Mouse (Mus musculus) small intestine, adult 2 months (tissue): ENCODE measurements at regions not wholly inside any gene's neighbourhood (a gene's known extent, or its start where the extent isn't known, plus 50 kb on each side); places are given as distances from the start of the nearest gene placed in this dataset.

Experiments used
- H3K27ac ChIP-seq: fragments of 200-500 bp; 2 replicates; pipeline ENCODE4 v1.5.1; 2012; ENCODE audit warnings: low read depth, low read length, control low read depth, inconsistent platforms; ENCODE audit not compliant: insufficient read depth
- H3K27me3 ChIP-seq: fragments of 200-500 bp; 2 replicates; pipeline ENCODE4 v1.6.1; 2012; ENCODE audit warnings: mild to moderate bottlenecking, moderate library complexity, low read length, inconsistent platforms; ENCODE audit not compliant: control insufficient read depth, insufficient read depth
- H3K36me3 ChIP-seq: fragments of 200-500 bp; 2 replicates; pipeline ENCODE4 v1.6.1; 2012; ENCODE audit warnings: mild to moderate bottlenecking, low read length, control low read depth, inconsistent platforms; ENCODE audit not compliant: control insufficient read depth, insufficient read depth
- H3K4me1 ChIP-seq: fragments of 200-500 bp; 2 replicates; pipeline ENCODE4 v1.6.1; 2012; ENCODE audit warnings: low read length, inconsistent platforms, mixed read lengths; ENCODE audit not compliant: control insufficient read depth, insufficient read depth, insufficient read length
- H3K4me3 ChIP-seq: fragments of 200-500 bp; 2 replicates; pipeline ENCODE4 v1.5.1; 2012; ENCODE audit warnings: low read depth, mild to moderate bottlenecking, control low read depth, inconsistent platforms, low read length, moderate library complexity
- CTCF ChIP-seq: fragments of 200-500 bp; IDR thresholded peaks from 2 replicates; pipeline ENCODE4 v1.5.1; 2012; ENCODE audit warnings: low read depth, mild to moderate bottlenecking, control low read depth, inconsistent platforms, low read length, moderate library complexity, mixed read lengths; ENCODE audit not compliant: insufficient replicate concordance, insufficient read length; ENCODE audit errors: extremely low read depth
- POLR2A ChIP-seq: fragments of 200-500 bp; IDR thresholded peaks from 2 replicates; pipeline ENCODE4 v1.6.1; 2012; ENCODE audit warnings: low read depth, mild to moderate bottlenecking, control low read depth, inconsistent platforms, low read length, moderate library complexity
- WGBS: fragments of 180-500 bp; shearing (Covaris S2); methylation state at CpG from one replicate; pipeline ENCODE4 v1.1.7; 2018; 5-methylcytosine and 5-hydroxymethylcytosine counted together

DNA sequence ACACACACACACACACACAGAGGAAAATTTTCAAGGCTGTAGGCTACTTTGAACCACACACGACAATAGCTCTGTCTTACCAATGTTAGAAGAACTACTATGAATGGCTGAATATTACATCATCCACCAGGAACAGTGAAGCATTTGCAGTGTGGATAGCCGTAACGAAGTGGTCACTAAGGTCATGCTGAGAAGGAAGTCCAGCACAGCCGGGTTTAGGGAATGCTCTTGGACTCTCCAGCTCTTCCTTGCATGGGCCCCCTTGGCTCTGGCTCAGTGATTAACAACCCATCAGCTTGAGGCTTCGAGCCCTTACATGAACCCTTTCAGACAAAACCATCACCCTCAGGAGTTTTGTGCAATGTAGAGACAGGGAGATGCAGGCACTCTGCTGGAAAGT, 245.3 kb downstream of the Adamts20 start:
- H3K36me3 ChIP-seq, result no peaks in the 10 kb centered on the region
- no peak overlapping the region for H3K4me3 ChIP-seq
- H3K27ac ChIP-seq, result no peak overlapping the region
- 69% methylated on average over 5 of the region's 5 CpGs for WGBS
- TF ChIP-seq POLR2A, result no peak
- TF ChIP-seq CTCF, result no peak
- H3K4me1 ChIP-seq, result no peaks in the 10 kb centered on the region
- H3K27me3 ChIP-seq, result no peaks in the 10 kb centered on the region

DNA sequence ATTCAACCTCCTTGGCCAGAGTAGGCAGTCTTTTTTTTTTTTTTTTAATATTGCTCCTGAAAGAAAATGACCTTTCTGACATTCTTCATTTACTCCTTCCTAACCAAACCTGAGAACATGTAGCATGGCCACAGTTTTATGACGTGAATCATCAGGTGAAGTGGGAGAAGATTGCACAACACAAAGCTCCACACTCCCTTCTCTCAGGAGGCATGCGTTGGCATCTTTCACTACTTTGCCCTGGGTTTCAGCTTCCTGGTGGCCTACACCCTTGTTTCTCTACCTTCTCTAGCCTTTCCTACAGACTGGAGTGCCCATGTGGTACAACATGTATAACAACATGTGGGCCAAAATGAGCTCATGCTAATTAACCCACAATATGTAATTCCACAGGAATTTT, 248.5 kb downstream of the Adamts20 start:
- TF ChIP-seq CTCF, result no peak
- no peak for TF ChIP-seq POLR2A
- Histone ChIP-seq H3K4me1 (no peaks in the 10 kb centered on the region), H3K27ac (no peak overlapping the region), H3K36me3 (no peaks in the 10 kb centered on the region), H3K27me3 (no peaks in the 10 kb centered on the region), H3K4me3 (no peak overlapping the region)
- 54% methylated on average over 2 of the region's 2 CpGs for WGBS

DNA sequence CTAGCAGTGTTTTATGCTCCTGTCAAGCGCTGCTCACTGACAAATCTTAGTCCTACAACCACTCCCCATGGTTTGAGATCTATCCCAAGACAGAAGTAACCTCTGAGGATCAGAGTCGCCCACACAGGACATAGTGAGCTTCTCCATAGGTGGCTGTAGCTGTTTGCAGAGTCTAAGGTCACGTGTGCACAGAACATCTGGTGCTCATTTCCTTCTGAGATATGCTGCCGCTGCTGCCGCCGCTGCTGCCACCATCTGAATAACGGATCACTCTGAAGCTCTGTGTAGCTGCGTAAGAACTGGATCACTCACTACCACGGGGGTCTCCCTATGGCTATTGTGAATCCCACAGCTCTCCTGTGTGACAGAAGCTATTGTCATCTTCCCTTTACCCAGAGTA, 250.8 kb downstream of the Adamts20 start:
- 21% methylated on average over 9 of the region's 9 CpGs for WGBS
- Histone ChIP-seq H3K27me3 (no peaks in the 10 kb centered on the region), H3K36me3 (no peaks in the 10 kb centered on the region), H3K27ac (no peak overlapping the region), H3K4me1 (no peaks in the 10 kb centered on the region), H3K4me3 (no peak overlapping the region)
- TF ChIP-seq POLR2A (no peak), CTCF (no peak)

DNA sequence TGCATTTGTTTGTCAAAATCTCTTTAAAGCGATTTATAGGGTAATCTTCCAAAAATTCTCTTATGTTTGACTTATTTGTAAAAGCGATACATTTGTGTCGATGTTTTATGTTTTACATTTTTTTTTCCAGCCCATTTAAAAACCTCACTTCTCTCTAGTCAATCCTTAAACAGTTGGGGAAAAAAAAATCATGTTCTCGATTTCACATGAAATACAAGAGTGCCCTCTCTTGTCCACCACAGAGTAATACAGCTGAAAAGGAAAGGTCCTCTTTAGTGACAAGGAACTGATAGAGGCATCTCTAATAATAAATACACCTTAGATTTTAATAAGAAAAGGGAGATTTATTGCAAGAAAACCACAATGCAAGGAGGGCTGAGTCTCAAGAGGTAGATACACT, 251.8 kb downstream of the Adamts20 start:
- no peaks in the 10 kb centered on the region for H3K36me3 ChIP-seq
- H3K4me1 ChIP-seq, result no peaks in the 10 kb centered on the region
- H3K4me3 ChIP-seq, result no peak overlapping the region
- TF ChIP-seq POLR2A, result no peak
- TF ChIP-seq CTCF, result no peak
- WGBS, result 21% methylated on average over 4 of the region's 4 CpGs
- no peaks in the 10 kb centered on the region for H3K27me3 ChIP-seq
- no peak overlapping the region for H3K27ac ChIP-seq

DNA sequence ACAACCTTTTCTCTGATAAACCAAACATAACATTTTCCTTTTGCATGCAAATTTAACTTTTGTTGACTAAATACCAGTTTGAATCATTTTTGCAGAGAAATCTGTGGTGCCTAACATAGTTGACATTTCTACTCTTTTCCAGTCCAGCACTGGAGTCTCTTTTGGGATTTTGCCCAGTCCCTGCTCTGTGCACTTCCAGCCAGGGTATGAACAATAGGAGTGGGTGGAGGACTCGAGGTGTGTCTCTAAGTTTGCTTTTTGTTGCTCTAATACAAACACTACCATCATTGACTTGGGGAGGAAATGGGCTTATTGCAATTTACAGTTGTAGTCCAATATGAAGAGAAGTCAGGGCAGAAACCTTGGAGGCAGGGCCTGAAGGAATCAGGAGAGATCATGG, 256.7 kb downstream of the Adamts20 start:
- WGBS, result 22% methylated on average over 1 of the region's 1 CpGs
- Histone ChIP-seq H3K4me3 (no peak overlapping the region), H3K36me3 (no peaks in the 10 kb centered on the region), H3K27ac (no peak overlapping the region), H3K4me1 (no peaks in the 10 kb centered on the region), H3K27me3 (no peaks in the 10 kb centered on the region)
- TF ChIP-seq CTCF, result no peak
- no peak for TF ChIP-seq POLR2A

DNA sequence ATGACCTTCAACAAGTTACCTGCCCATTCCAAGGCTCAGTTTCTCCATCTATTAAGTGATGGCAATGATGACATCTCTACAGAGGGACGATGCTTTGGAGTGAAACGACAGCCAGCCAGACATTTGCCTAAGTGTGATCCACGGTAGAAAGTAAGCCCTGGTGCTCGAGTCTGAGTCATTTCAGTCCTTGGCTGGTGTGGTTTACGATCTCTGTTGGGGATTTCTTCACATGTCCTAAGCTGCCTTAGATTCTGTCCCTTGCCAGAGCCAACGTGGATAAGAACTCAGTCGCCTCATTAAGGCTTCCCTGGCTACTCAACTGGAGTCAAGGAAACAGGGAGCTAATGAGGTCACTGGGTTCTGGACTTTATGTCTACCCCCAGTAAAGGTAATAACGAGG, 258.8 kb downstream of the Adamts20 start:
- Histone ChIP-seq H3K27ac (no peak overlapping the region), H3K36me3 (no peaks in the 10 kb centered on the region), H3K4me3 (no peak overlapping the region), H3K4me1 (no peaks in the 10 kb centered on the region), H3K27me3 (no peaks in the 10 kb centered on the region)
- TF ChIP-seq CTCF, result no peak
- TF ChIP-seq POLR2A, result no peak
- 75% methylated on average over 8 of the region's 8 CpGs for WGBS

DNA sequence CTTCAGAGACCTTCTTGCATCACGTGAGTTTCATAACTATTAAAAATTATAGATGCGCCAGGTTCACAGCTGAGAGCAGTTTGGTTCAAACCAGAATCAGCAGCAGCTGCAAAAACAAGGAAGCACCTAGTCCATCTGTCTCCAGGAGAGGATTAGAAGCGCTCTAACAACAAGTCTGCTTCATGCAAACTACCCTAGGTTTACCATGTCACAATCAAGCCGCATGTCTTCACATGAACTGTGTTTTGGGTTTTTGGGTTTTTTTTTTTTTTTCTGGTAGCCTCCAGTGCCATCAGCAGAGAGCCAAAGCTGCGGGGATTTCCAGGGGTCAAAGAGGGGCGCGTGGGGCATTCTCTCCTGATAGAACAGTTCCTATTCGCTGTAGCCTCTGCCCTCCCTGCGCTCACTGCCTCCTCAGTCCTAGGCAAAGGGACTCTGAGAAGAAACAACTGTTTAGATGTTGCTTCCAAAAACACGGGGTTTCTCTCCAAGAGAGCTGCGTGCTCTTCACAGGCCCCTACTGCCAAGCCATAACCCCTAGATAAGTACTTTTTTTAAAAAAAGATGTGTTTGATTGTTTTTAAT, 259.8 kb downstream of the Adamts20 start:
- Histone ChIP-seq H3K4me3 (no peak overlapping the region), H3K27ac (no peak overlapping the region), H3K36me3 (no peaks in the 10 kb centered on the region), H3K4me1 (no peaks in the 10 kb centered on the region), H3K27me3 (no peaks in the 10 kb centered on the region)
- TF ChIP-seq POLR2A (no peak), CTCF (no peak)
- 76% methylated on average over 11 of the region's 11 CpGs for WGBS
